Mouse (Mus musculus) spleen, adult 2 months (tissue): ENCODE data around the gene Gm20388.

Experiments
- CTCF ChIP-seq: fragments of 200-500 bp; IDR thresholded peaks from 2 replicates; pipeline ENCODE4 v1.5.1; 2011; ENCODE audit warnings: mild to moderate bottlenecking, inconsistent platforms; ENCODE audit not compliant: insufficient read depth, insufficient read length, insufficient replicate concordance; ENCODE audit errors: extremely low read depth
- POLR2A ChIP-seq: fragments of 200-500 bp; IDR thresholded peaks from 2 replicates; pipeline ENCODE4 v1.6.1; 2011; ENCODE audit warnings: low read depth, low read length, inconsistent platforms

GRCm38 (mm10) chr8:121001951-121002350, 1091.3 kb downstream of the Gm20388 start:
- TF ChIP-seq POLR2A (no peak), CTCF (no peak)
